Mouse (Mus musculus) ES-E14 (cell line): Measurements from ENCODE around the gene Tbx6. TPM values are rescaled to one million over a fixed set of nuclear protein-coding genes. Genes with fewer than 3 reads are reported as not detected.
A peak's percentile ranks its signal among the peaks of the same experiment; 100 is the strongest.

Source experiments
- DNase-seq: peaks from one replicate; pipeline ENCODE4 v3.0.0-alpha.2; 2013; ENCODE audit warnings: low read depth, low spot score
- H3K27ac ChIP-seq: 2 replicates; pipeline ENCODE4 v1.5.1; 2012; ENCODE audit warnings: low read depth, mild to moderate bottlenecking, low read length, moderate library complexity, mixed read lengths; ENCODE audit not compliant: poor library complexity, insufficient read depth, severe bottlenecking
- H3K36me3 ChIP-seq: 2 replicates; pipeline ENCODE4 v1.6.1; 2012; ENCODE audit warnings: mild to moderate bottlenecking, low read length, moderate library complexity, mixed read lengths; ENCODE audit not compliant: control insufficient read depth, poor library complexity, insufficient read depth, severe bottlenecking
- H3K4me1 ChIP-seq, 2 experiments: fragments of 150-350 bp in 1 of 2; sonication (generic) in 1 of 2; 2 replicates each; pipeline ENCODE4 v1.6.1; 2012; ENCODE audit warnings: low read length in 2 of 2, mild to moderate bottlenecking in 1 of 2, mixed read lengths in 1 of 2; ENCODE audit not compliant: control insufficient read depth in 2 of 2, insufficient read depth in 2 of 2, poor library complexity in 1 of 2
- H3K4me3 ChIP-seq, 2 experiments: fragments of 150-350 bp in 1 of 2; sonication (generic) in 1 of 2; 2 replicates each; pipeline ENCODE4 v1.5.1; 2012; ENCODE audit warnings: low read length in 2 of 2, low read depth in 1 of 2, mild to moderate bottlenecking in 1 of 2, mixed read lengths in 1 of 2; ENCODE audit not compliant: insufficient read depth in 1 of 2, poor library complexity in 1 of 2, severe bottlenecking in 1 of 2
- H3K9ac ChIP-seq: 2 replicates; pipeline ENCODE4 v1.6.1; 2012; ENCODE audit warnings: low read depth, mild to moderate bottlenecking, low read length, mixed read lengths; ENCODE audit not compliant: poor library complexity, insufficient read depth, severe bottlenecking
- H3K9me3 ChIP-seq: fragments of 150-350 bp; sonication (generic); 2 replicates; pipeline ENCODE4 v1.6.1; 2012; ENCODE audit warnings: low read depth, mild to moderate bottlenecking, low read length; ENCODE audit not compliant: control insufficient read depth, insufficient read depth
- CHD2 ChIP-seq: IDR thresholded peaks from 2 replicates; pipeline ENCODE4 v1.6.1; 2014; ENCODE audit warnings: mild to moderate bottlenecking, low read depth, low read length, inconsistent platforms
- HCFC1 ChIP-seq: IDR thresholded peaks from 2 replicates; pipeline ENCODE4 v1.6.1; 2012; ENCODE audit warnings: low read length, inconsistent platforms, borderline replicate concordance; ENCODE audit not compliant: insufficient read depth
- MAFK ChIP-seq: IDR thresholded peaks from 2 replicates; pipeline ENCODE4 v1.6.1; 2014; ENCODE audit warnings: mild to moderate bottlenecking, low read depth, low read length, inconsistent platforms; ENCODE audit not compliant: insufficient read depth
- ZC3H11A ChIP-seq: IDR thresholded peaks from 2 replicates; pipeline ENCODE4 v1.6.1; 2012; ENCODE audit warnings: low read depth, mild to moderate bottlenecking, inconsistent platforms, low read length, borderline replicate concordance
- ZNF384 ChIP-seq: IDR thresholded peaks from 2 replicates; pipeline ENCODE4 v1.6.1; 2012; ENCODE audit warnings: low read depth, low read length, inconsistent platforms
- in situ Hi-C, 2 experiments: fragments of 600-800 bp; cut with MboI; formaldehyde crosslinking; loops; one replicate each; pipeline ENCODE4 v1.15.1; 2025; ENCODE audit warnings: low sequenced_read_pairs in 2 of 2, inconsistent platforms in 1 of 2; ENCODE audit not compliant: unreplicated experiment in 2 of 2
- total RNA-seq: library from RNA; depleted of rRNA; stranded (reverse); fragments of 300-350 nt; gene quantifications from 2 replicates; pipeline ENCODE4 v1.2.3, GENCODE M21; 2012

Tbx6 gene
- total RNA-seq, 1 experiment: 0.89 TPM

- H3K27ac ChIP-seq: no peak overlapping the region
- TF ChIP-seq MAFK: no peak
- TF ChIP-seq HCFC1: no peak
- TF ChIP-seq CHD2: no peak
- no peak overlapping the region for H3K9ac ChIP-seq
- no peaks in the 10 kb centered on the region for H3K9me3 ChIP-seq
- H3K4me3 ChIP-seq: no peak overlapping the region
- H3K36me3 ChIP-seq: no peaks in the 10 kb centered on the region
- peaks cover 7 to 17% of the 10 kb centered on the region in 2 experiments; a peak in 3 of 4 replicates for H3K4me1 ChIP-seq
- in situ Hi-C loops: no loop called here
- DNase-seq: no peak
These were observed 36.3 kb downstream of the Tbx6 start for GRCm38 (mm10) chr7:126817595-126817994.

GRCm38 (mm10) chr7:126818818-126819217 lies 37.5 kb downstream of the Tbx6 start:
- no peak overlapping the region for H3K27ac ChIP-seq
- H3K9ac ChIP-seq: no peak overlapping the region
- H3K4me1 ChIP-seq: peaks cover 3 to 11% of the 10 kb centered on the region in 2 experiments; a peak in 2 of 4 replicates
- H3K4me3 ChIP-seq: no peak overlapping the region
- TF ChIP-seq MAFK (no peak), ZNF384 (peak; percentile 82)
- no peaks in the 10 kb centered on the region for H3K9me3 ChIP-seq
- no peak for DNase-seq
- no peaks in the 10 kb centered on the region for H3K36me3 ChIP-seq
- in situ Hi-C loops: no loop called here

- Histone ChIP-seq H3K4me3 (no peak overlapping the region), H3K36me3 (no peaks in the 10 kb centered on the region), H3K9me3 (no peaks in the 10 kb centered on the region), H3K9ac (no peak overlapping the region), H3K4me1 (peaks cover 2 to 9% of the 10 kb centered on the region in 2 experiments; a peak in 1 of 4 replicates), H3K27ac (no peak overlapping the region)
- TF ChIP-seq CHD2: no peak
- no peak for TF ChIP-seq HCFC1
- peak; percentile 62 for TF ChIP-seq ZC3H11A
- in situ Hi-C loops: no loop called here
- peak; percentile 78 for DNase-seq
These were observed 40.7 kb downstream of the Tbx6 start for GRCm38 (mm10) chr7:126821835-126822511.

- Histone ChIP-seq H3K9ac (no peak overlapping the region), H3K36me3 (no peaks in the 10 kb centered on the region), H3K4me3 (no peak overlapping the region; a peak in 1 of 4 replicates), H3K4me1 (peaks cover 2 to 9% of the 10 kb centered on the region in 2 experiments; a peak in 1 of 4 replicates), H3K27ac (no peak overlapping the region), H3K9me3 (no peaks in the 10 kb centered on the region)
- TF ChIP-seq CHD2 (no peak), MAFK (no peak), HCFC1 (no peak), ZNF384 (no peak), ZC3H11A (no peak)
- in situ Hi-C loops: no loop called here
- no peak for DNase-seq
These were observed 41.5 kb downstream of the Tbx6 start for GRCm38 (mm10) chr7:126822741-126823140.

- no peak for TF ChIP-seq HCFC1
- no peak for TF ChIP-seq ZC3H11A
- no peak for TF ChIP-seq ZNF384
- TF ChIP-seq CHD2: no peak
- no peak for TF ChIP-seq MAFK
- Histone ChIP-seq H3K27ac (no peak overlapping the region), H3K9ac (peak overlapping the region; percentile 49; the same call in 1 of the 2 replicates)
These were observed 42.0 kb downstream of the Tbx6 start for GRCm38 (mm10) chr7:126823202-126823711.

More at GRCm38 (mm10) chr7:126823202-126823711, 42.0 kb downstream of the Tbx6 start:
- DNase-seq: no peak
- Histone ChIP-seq H3K9me3 (no peaks in the 10 kb centered on the region), H3K4me1 (peaks cover 2 to 9% of the 10 kb centered on the region in 2 experiments; a peak in 1 of 4 replicates), H3K36me3 (no peaks in the 10 kb centered on the region), H3K4me3 (peak overlapping the region; percentile 26 to 71; a peak in 3 of 4 replicates)
- in situ Hi-C loops: no loop called here
